Mouse (Mus musculus) monocyte, adult 59 days (primary cell): Measurements from ENCODE around the gene Cd3g. TPM values are rescaled to one million over a fixed set of nuclear protein-coding genes. Genes with fewer than 3 reads are reported as not detected.

ENCODE experiments used
- total RNA-seq, 2 experiments: library from RNA; stranded (reverse); gene quantifications; one replicate each; pipeline ENCODE4 v1.2.4; 2023

Gene Cd3g
- 1 to 10 TPM; 3.2 to 4.6 TPM for total RNA-seq

DNA sequence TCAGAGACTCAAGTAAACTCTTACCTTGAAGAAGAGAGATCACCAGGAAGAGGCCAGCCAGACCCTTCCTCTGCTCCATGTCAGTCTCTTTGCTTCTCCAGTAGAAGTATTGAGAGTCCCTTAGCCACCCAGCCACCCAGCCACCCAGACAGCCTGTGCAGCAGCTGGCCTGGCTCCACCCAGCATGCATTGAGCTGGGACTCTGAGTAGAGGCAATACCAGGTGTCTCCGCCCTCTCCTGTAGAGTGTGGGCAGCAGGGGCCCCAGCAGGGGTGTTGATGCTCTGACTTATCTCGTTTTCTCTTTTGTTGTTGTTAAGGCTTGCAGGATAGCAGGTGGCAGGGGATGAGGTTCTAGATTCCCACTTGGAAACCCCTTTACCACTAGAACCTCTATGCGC lies at the start of gene Cd3g:
Gene Cd3g, minus strand, starts transcription at position 190 of the 400 bp plus-strand sequence.

DNA sequence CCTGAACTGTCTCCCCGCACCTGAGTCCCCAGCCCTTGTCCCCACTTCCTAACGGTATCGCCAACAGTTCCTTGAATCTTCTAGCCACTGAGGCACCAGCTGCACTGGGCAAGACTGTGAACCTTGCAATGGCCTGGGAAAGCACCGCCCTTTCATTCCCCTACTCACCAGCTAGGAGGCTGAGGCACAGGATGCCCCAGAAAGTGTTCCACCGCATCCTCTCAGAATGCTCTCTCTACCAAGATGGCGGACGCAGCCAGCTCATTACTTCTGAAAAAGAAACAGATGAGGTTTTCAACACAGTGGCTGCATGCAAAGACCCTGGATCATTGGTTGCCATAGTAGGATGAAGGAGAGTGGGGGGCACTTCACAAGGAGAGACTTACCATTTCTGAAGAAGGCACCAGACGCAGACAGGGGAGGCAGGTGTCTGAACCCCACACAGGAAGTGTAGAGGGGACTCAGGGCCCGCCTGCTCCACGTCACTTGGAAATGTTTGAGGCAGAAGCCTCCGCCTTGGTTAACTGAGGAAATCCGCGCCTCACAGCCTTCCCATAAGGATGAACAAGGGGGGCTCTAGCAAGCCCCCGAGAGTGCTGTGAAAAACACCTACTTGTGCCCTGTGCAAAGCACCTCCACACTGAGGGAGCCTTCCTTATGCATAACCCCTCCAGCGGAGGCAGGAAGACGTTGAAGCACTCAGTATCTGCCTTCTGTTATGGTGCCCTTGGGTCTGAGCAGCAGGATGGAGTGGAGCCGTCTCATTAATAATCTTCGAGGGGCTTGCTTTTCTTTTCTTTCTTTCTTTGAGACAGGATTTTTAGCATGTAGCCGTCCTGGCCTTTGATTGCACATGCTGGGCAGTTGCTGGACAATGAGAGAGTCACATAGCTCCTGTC lies 29.2 kb upstream of the Cd3g start, which contains the start of gene Cd3e:
Gene Cd3e, minus strand, starts transcription at position 448 of the 899 bp plus-strand sequence.

DNA sequence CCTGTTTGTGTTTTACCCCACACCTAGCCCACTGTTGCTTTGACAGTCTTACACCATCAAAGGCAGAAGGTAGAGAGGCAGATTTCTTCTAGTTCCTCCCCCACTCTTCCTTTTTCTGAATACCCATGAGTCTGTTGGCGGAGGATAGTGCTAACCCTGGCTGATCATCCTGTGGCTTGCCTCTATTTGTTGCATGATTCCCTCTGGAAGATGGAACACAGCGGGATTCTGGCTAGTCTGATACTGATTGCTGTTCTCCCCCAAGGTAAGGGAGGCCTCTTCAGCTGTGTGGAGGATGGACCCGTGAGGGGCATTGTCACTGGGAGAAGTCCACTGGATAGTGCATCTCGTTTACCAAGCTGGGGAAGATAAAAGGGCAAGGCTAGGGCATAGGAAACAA lies 1.4 kb upstream of the Cd3g start, which contains the start of gene Cd3d:
Gene Cd3d, plus strand, starts transcription at position 111 of the 400 bp plus-strand sequence.

DNA sequence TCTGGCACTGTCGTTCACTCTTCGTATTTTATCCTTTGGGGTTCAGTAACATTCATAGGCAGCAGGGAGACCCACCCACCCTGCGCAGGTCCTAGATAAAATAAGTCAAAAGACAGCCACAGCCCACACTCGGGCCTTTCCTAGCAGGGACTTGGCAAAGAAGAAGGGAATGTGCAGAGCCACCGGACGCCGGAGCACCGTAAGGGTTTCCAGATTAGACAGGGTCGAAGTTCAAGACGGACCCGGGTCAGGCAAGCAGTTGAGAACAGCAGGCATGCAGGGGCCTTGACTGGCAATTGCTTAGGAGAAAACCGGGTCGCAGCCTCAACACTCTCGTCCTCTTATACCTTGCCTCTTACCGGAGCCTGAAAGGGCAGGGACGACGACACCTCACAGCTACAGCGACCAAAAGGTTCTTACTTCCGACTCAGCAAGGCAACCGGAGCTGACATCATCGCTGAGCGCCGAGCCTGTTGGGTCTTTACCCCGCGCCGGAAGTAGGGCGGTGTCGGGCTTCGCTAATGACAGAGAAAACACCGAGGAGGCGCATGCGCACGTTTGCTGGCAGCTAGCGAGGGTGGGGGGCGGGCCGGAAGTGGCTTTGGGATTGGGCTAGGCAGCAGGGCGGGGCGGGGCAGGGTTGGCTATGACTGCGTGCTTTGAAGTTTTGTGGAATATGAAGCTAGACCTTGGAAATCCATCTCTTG lies 15.0 kb downstream of the Cd3g start, which contains the start of gene Ube4a:
Gene Ube4a, minus strand, starts transcription at position 475 of the 707 bp plus-strand sequence.

DNA sequence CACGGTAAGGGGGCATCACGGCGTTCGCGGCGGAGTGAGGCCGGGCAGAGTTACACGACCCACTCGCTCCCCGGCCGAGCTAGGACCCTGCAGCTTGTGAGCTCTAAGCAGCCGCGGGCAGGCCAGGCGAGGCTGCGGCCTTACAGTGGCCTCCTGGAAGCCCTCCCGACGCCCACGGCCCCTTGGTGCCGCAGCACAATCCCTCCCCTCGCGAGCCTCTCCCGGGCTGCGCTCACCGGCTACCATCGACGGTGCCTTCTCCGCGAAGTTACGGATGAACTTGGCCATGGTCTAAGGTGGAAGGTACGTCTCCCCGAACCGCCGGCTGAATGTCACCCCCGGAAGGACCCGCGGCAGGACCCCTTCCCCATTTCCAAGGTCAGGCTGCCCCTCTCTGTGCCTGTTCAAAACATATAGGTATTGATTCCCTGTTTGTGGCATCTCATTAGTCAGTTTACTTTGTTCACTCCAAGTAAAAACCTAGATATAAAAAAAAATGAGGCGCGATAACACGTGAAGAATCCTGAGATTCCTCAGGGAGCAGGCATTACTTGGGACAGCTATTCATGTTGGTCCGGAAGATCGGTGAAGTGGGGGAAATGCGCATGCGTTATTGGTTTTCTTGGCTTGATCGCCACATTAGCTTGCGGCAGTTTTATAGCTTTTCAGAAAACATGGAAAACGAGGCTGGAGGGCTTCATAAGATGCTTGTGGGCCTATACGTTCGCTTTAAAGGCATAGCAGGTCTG lies 59.7 kb downstream of the Cd3g start, which contains the start of gene Atp5l:
Gene Atp5l, minus strand, starts transcription at position 369 of the 749 bp plus-strand sequence.

Other genes with a start within 250 kb of the Cd3g start
- gene Phldb1, start 245.2 kb downstream of the Cd3g start, total RNA-seq: 10 to 100 TPM in 1 of 2 experiments, 1 to 10 TPM in 1; 7.3 to 11.1 TPM
- gene Arcn1, start 212.6 kb downstream of the Cd3g start, total RNA-seq: 100 to 1,000 TPM; 125 to 130 TPM
- 10 to 100 TPM; 37.6 to 48.1 TPM for gene Ift46, start 212.5 kb downstream of the Cd3g start, total RNA-seq
- 1 to 10 TPM in 1 of 2 experiments, under 1 TPM in 1; 0.70 to 1.2 TPM for gene Tmem25, start 181.1 kb downstream of the Cd3g start, total RNA-seq
- gene Ttc36, start 177.4 kb downstream of the Cd3g start, total RNA-seq: 1 to 10 TPM in 1 of 2 experiments, under 1 TPM in 1; 0.82 to 1.5 TPM
- gene Kmt2a, start 99.1 kb downstream of the Cd3g start, total RNA-seq: 10 to 100 TPM; 52.0 to 56.5 TPM
- 100 to 1,000 TPM; 209 to 218 TPM for gene Atp5l, start 59.7 kb downstream of the Cd3g start, total RNA-seq
- gene Ube4a, start 14.8 kb downstream of the Cd3g start, total RNA-seq: 10 to 100 TPM; 79.7 to 83.3 TPM
- gene Cd3d, start 1.4 kb upstream of the Cd3g start, total RNA-seq: 1 to 10 TPM; 2.6 to 3.8 TPM
- 1 to 10 TPM; 3.1 to 4.5 TPM for gene Cd3e, start 29.2 kb upstream of the Cd3g start, total RNA-seq
- not detected for gene Mpzl2, start 59.4 kb upstream of the Cd3g start, total RNA-seq
- gene Mpzl3, start 74.8 kb upstream of the Cd3g start, total RNA-seq: 1 to 10 TPM; 1.7 to 2.0 TPM
- gene Jaml, start 98.8 kb upstream of the Cd3g start, total RNA-seq: 10 to 100 TPM; 18.4 to 18.5 TPM
- gene Scn2b, start 137.4 kb upstream of the Cd3g start, total RNA-seq: 1 to 10 TPM; 1.2 to 1.7 TPM
- gene Scn4b, start 158.0 kb upstream of the Cd3g start, total RNA-seq: under 1 TPM; 0.13 to 0.24 TPM
- 1 to 10 TPM; 1.2 to 1.6 TPM for gene BC049352, start 201.6 kb upstream of the Cd3g start, total RNA-seq
- under 1 TPM; 0.37 to 0.61 TPM for gene Tmprss4, start 223.7 kb upstream of the Cd3g start, total RNA-seq